Mouse (Mus musculus) bone marrow, adult 2 months (tissue): ENCODE results near the gene Hist1h4b. TPM values are rescaled to one million over a fixed set of nuclear protein-coding genes. Genes with fewer than 3 reads are reported as not detected.
"Not testable (repeated sequence)": the region's sequence is repeated elsewhere in the genome, so short reads cannot be mapped to it uniquely, and the experiment has no call there.

ENCODE experiments used
- H3K27ac ChIP-seq: fragments of 200-500 bp; 2 replicates; pipeline ENCODE4 v1.5.1; 2012; ENCODE audit warnings: low read depth, mild to moderate bottlenecking, control low read depth, inconsistent platforms, low read length; ENCODE audit not compliant: control insufficient read depth, poor library complexity, insufficient read depth
- H3K4me1 ChIP-seq: fragments of 200-500 bp; 2 replicates; pipeline ENCODE4 v1.6.1; 2011; ENCODE audit warnings: low read length; ENCODE audit not compliant: control insufficient read depth, insufficient read depth
- H3K4me3 ChIP-seq: fragments of 200-500 bp; replicated peaks from 2 replicates; pipeline ENCODE3; 2011; ENCODE audit warnings: mild to moderate bottlenecking, low read depth, low read length, control low read depth; ENCODE audit not compliant: control insufficient read depth
- CTCF ChIP-seq: fragments of 200-500 bp; IDR thresholded peaks from 2 replicates; pipeline ENCODE4 v1.5.1; 2011; ENCODE audit warnings: low read length, control low read depth; ENCODE audit not compliant: control insufficient read depth, insufficient read depth
- POLR2A ChIP-seq: fragments of 200-500 bp; IDR thresholded peaks from 2 replicates; pipeline ENCODE4 v1.6.1; 2011; ENCODE audit warnings: low read depth, mild to moderate bottlenecking, control low read depth, low read length, borderline replicate concordance; ENCODE audit not compliant: control insufficient read depth
- WGBS: fragments of 180-500 bp; shearing (Covaris S2); methylation state at CpG from one replicate; pipeline ENCODE4 v1.1.7; 2018; 5-methylcytosine and 5-hydroxymethylcytosine counted together
- polyA plus RNA-seq: library from polyadenylated mRNA; stranded (reverse); fragments of >200 nt; gene quantifications from 2 replicates; pipeline ENCODE4 v1.2.4, GENCODE M21; 2011; ENCODE audit warnings: low replicate concordance; ENCODE audit not compliant: missing spikeins, insufficient read depth, insufficient read length

Hist1h4b gene
- polyA plus RNA-seq, 1 experiment: 275 TPM

GRCm38 (mm10) chr13:23764324-23765171, 7.7 kb downstream of the Hist1h4b start:
- no peak for TF ChIP-seq CTCF
- TF ChIP-seq POLR2A: no peak
- Histone ChIP-seq H3K4me3 (peak overlapping the region; percentile 71), H3K27ac (peak overlapping the region; percentile 94), H3K4me1 (peaks cover 2% of the 10 kb centered on the region; the same call in 1 of the 2 replicates)
- whole genome bisulfite sequencing: 47% methylated on average over 12 of the region's 12 CpGs

DNA sequence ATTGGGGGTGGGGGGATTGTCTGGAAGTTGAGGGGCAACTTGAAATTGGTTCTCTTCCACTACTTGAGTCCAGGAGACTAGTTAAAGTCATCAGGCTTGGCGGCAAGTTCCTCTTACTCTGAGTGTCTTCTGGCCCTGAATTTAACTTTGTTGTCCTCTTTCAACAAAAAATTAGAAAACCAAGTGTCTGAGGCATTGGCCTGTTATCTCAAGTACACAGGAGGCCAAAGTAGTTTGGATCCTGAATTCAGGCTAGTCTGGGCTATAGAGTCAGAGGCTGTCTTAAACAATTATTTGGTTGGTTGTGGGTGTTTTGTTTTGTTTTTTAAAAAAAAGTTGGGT, 8.3 kb downstream of the Hist1h4b start:
- no peak overlapping the region for H3K4me3 ChIP-seq
- H3K4me1 ChIP-seq: peaks cover 2% of the 10 kb centered on the region; the same call in 1 of the 2 replicates
- 32% methylated on average over 1 of the region's 1 CpGs for WGBS
- H3K27ac ChIP-seq: peak overlapping the region; percentile 62; the same call in 1 of the 2 replicates
- TF ChIP-seq POLR2A: no peak
- no peak for TF ChIP-seq CTCF

DNA sequence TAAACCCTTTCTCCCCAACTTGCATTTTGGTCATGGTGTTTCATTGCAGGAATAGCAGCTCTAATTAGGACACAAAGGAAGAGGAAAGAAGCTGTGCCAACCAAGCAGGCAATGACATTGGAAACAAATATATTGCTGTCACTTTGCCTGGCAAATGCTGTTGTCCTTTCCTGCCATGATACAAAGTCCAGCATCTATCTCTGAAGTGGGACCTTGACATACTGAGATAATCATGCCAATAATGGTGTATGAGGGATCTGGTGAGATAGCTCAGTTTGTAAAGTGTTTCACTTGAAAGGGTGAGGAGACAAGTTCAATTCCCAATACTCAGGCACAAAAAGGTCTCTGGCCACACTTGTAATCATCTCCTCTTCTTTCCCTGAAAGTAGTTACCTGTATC, 10.0 kb downstream of the Hist1h4b start:
- H3K4me1 ChIP-seq: peaks cover 2% of the 10 kb centered on the region; the same call in 1 of the 2 replicates
- H3K4me3 ChIP-seq: no peak overlapping the region
- TF ChIP-seq CTCF (no peak), POLR2A (no peak)
- H3K27ac ChIP-seq: no peak overlapping the region

GRCm38 (mm10) chr13:23768834-23769397, 12.1 kb downstream of the Hist1h4b start:
- 3% methylated on average over 5 of the region's 5 CpGs for WGBS
- H3K27ac ChIP-seq: peak overlapping the region; percentile 64; the same call in 1 of the 2 replicates
- peaks cover 2% of the 10 kb centered on the region; the same call in 1 of the 2 replicates for H3K4me1 ChIP-seq
- no peak overlapping the region for H3K4me3 ChIP-seq
- TF ChIP-seq POLR2A (no peak), CTCF (no peak)

- H3K27ac ChIP-seq: peak within 1 kb of the TSS; percentile 64; the same call in 1 of the 2 replicates
- 65% methylated on average over 2 of the region's 2 CpGs for WGBS
- H3K4me3 ChIP-seq, H3K4me1 ChIP-seq: not testable (repeated sequence)
These were observed 12.8 kb downstream of the Hist1h4b start, which contains the start of gene Trim38 for GRCm38 (mm10) chr13:23769613-23770012. TSS of gene Trim38 (plus strand) at chr13:23769913.

- WGBS: 49% methylated on average over 21 of the region's 21 CpGs
- TF ChIP-seq CTCF: 0 out of 2 replicates have a peak, but pooled peaks have one; percentile 0
- TF ChIP-seq POLR2A: no peak
- peaks cover 2% of the 10 kb centered on the region; the same call in 1 of the 2 replicates for H3K4me1 ChIP-seq
- no peak overlapping the region for H3K4me3 ChIP-seq
- no peak overlapping the region for H3K27ac ChIP-seq
These were observed 15.9 kb downstream of the Hist1h4b start for GRCm38 (mm10) chr13:23772561-23773313.

DNA sequence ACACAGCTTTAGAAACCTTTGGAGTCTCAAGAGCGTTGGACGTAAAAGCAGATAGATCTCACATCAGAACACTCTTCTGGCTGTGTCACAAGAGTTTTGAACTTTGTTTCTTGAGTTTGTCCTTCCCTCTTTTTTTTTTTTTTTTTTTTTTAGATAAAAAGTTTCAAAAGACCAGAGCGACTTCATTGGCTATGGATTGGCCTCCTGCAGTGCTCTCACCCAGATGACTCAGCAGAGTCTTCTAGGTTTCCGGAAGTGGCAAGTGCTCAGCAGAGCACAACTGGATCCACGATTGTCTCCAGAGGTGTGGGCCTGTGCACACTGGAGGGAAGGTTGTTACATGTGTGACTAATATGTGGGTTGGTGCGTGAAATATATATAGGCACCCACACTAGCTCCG, 21.5 kb downstream of the Hist1h4b start:
- TF ChIP-seq CTCF (no peak), POLR2A (no peak)
- no peak overlapping the region for H3K4me3 ChIP-seq
- 61% methylated on average over 7 of the region's 7 CpGs for WGBS
- peaks cover 2% of the 10 kb centered on the region for H3K4me1 ChIP-seq
- no peak overlapping the region for H3K27ac ChIP-seq

GRCm38 (mm10) chr13:23779025-23779424, 22.2 kb downstream of the Hist1h4b start:
- 70% methylated on average over 4 of the region's 4 CpGs for WGBS
- TF ChIP-seq CTCF (no peak), POLR2A (no peak)
- Histone ChIP-seq H3K4me3 (no peak overlapping the region), H3K4me1 (peaks cover 2% of the 10 kb centered on the region), H3K27ac (no peak overlapping the region)
